Mouse (Mus musculus): ENCODE results near the gene Dpagt1. TPM values are rescaled to one million over a fixed set of nuclear protein-coding genes. Genes with fewer than 3 reads are reported as not detected.

Gene Dpagt1
- total and polyA plus RNA-seq, 3 experiments = 14.9 to 43.5 TPM; not detected in 1

GRCm38 (mm10) chr9:44336964-44337363 lies 11.1 kb downstream of the Dpagt1 start:
- Histone ChIP-seq H3K27ac (ENCODE audit: control insufficient read depth, low read depth, low read length) (no peak overlapping the region; the same call in 1 of the 2 replicates), H3K4me1 (ENCODE audit: control insufficient read depth in 1 of 2, insufficient read depth in 2 of 2, low read length in 2 of 2) (peaks cover 3 to 14% of the 10 kb centered on the region in 2 experiments; a peak in 3 of 4 replicates)
- DNase-seq (ENCODE audit: low read depth, low spot score) = peak; percentile 64

DNA sequence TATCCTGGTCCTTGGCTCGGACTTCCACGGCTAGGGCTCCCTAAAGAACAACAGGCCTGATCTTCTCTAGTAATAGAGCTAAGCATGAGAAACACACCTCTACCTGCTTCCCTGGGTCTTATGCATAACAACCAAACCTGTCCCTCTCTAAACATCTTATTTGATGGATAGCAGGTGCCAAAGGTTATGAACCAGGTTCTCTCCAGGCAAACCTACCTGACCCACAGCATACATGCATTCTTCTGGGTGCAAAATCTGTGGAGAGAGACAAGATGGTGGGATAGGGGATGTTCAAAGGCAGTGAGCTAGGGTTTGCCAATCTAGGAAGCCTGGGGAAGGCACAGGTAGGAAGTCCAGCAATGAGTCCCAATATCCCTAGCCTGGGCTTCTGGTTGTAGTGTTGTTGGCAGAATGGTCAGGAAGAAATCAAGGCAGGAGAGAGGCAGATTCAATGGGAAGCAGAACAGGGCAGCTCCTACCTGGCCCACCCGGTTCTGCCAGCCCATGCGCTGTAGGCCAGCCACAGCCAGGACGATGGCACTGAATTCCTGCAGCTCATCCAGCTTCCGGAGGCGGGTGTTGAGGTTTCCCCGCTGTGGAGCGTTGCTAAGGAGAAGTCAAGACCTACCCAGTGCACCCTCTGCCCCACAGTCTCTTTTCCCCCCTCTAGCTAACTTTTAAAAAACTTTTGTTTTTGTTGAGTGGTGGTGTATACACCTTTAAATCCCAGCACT lies 11.8 kb downstream of the Dpagt1 start:
- no peaks in the 10 kb centered on the region for H3K27me3 ChIP-seq (ENCODE audit: control insufficient read depth in 1 of 2, insufficient read depth in 2 of 2, low read length in 2 of 2)
- H3K4me3 ChIP-seq (ENCODE audit: control insufficient read depth in 1 of 2, insufficient read depth in 1 of 2, low read depth in 2 of 2, low read length in 2 of 2) = peak overlapping the region in 1 of 2 experiments; percentile 86; a peak in 2 of 4 replicates
- peaks cover 47% of the 10 kb centered on the region for H3K79me2 ChIP-seq (ENCODE audit: control insufficient read depth, insufficient read depth, low read length, poor library complexity)
- peak; percentile 55 for DNase-seq (ENCODE audit: low read depth, low spot score)
- peaks cover 0 to 23% of the 10 kb centered on the region in 2 experiments; a peak in 3 of 4 replicates for H3K36me3 ChIP-seq (ENCODE audit: control insufficient read depth in 1 of 2, insufficient read depth in 2 of 2, low read length in 2 of 2)
- no peak overlapping the region; the same call in 1 of the 2 replicates for H3K9ac ChIP-seq (ENCODE audit: control insufficient read depth, low read depth, low read length, poor library complexity, severe bottlenecking)
- H3K9me3 ChIP-seq (replicated peaks; ENCODE audit: insufficient read depth, low read length) = no peaks in the 10 kb centered on the region
- no peak for TF ChIP-seq BHLHE40 (IDR thresholded peaks at IDR 0.05; ENCODE audit: borderline replicate concordance, low read depth, low read length)
- peak; percentile 30; the same call in 1 of the 2 replicates for TF ChIP-seq SIN3A (IDR thresholded peaks at IDR 0.05; ENCODE audit: low read length)
- TF ChIP-seq ZKSCAN1 (IDR thresholded peaks at IDR 0.05; ENCODE audit: low read depth, low read length) = no peak
- no peak for TF ChIP-seq E2F4 (IDR thresholded peaks at IDR 0.05; ENCODE audit: borderline replicate concordance, low read depth, low read length)
- no peak for TF ChIP-seq MXI1 (IDR thresholded peaks at IDR 0.05; ENCODE audit: low read depth, low read length)
- TF ChIP-seq POLR2A (IDR thresholded peaks at IDR 0.05; ENCODE audit: control insufficient read depth in 1 of 2, insufficient read depth in 1 of 2, low read depth in 1 of 2, low read length in 2 of 2, poor library complexity in 1 of 2) = peak; percentile 8 to 27; a peak in 2 of 4 replicates
- peak; percentile 73 for TF ChIP-seq POLR2AphosphoS2 (IDR thresholded peaks at IDR 0.05; ENCODE audit: low read length)
- H3K27ac ChIP-seq (ENCODE audit: control insufficient read depth, low read depth, low read length) = no peak overlapping the region
- H3K4me1 ChIP-seq (ENCODE audit: control insufficient read depth in 1 of 2, insufficient read depth in 2 of 2, low read length in 2 of 2) = peaks cover 7 to 19% of the 10 kb centered on the region in 2 experiments

More at GRCm38 (mm10) chr9:44336964-44337363, 11.1 kb downstream of the Dpagt1 start:
- Histone ChIP-seq H3K27me3 (ENCODE audit: control insufficient read depth in 1 of 2, insufficient read depth in 2 of 2, low read length in 2 of 2) (no peaks in the 10 kb centered on the region), H3K36me3 (ENCODE audit: control insufficient read depth in 1 of 2, insufficient read depth in 2 of 2, low read length in 2 of 2) (peaks cover 0 to 18% of the 10 kb centered on the region in 2 experiments; a peak in 3 of 4 replicates), H3K79me2 (ENCODE audit: control insufficient read depth, insufficient read depth, low read length, poor library complexity) (peaks cover 42% of the 10 kb centered on the region), H3K9me3 (replicated peaks; ENCODE audit: insufficient read depth, low read length) (no peaks in the 10 kb centered on the region), H3K9ac (ENCODE audit: control insufficient read depth, low read depth, low read length, poor library complexity, severe bottlenecking) (peak overlapping the region; percentile 99), H3K4me3 (ENCODE audit: control insufficient read depth in 1 of 2, insufficient read depth in 1 of 2, low read depth in 2 of 2, low read length in 2 of 2) (peak overlapping the region; percentile 24 to 86)
- no peak for TF ChIP-seq HCFC1 (IDR thresholded peaks at IDR 0.05; ENCODE audit: low read depth, low read length)
- no peak for TF ChIP-seq E2F4 (IDR thresholded peaks at IDR 0.05; ENCODE audit: borderline replicate concordance, low read depth, low read length)
- no peak for TF ChIP-seq KAT2A (conservative IDR thresholded peaks at IDR 0.05; ENCODE audit: low read depth, low read length)
- 0 out of 2 replicates have a peak, but pooled peaks have one; percentile 20 for TF ChIP-seq NELFE (IDR thresholded peaks at IDR 0.05; ENCODE audit: low read depth, low read length)
- 0 out of 2 replicates have a peak, but pooled peaks have one; percentile 19 for TF ChIP-seq MAX (IDR thresholded peaks at IDR 0.05; ENCODE audit: low read length)
- peak in 1 of 2 experiments; percentile 13; a peak in 1 of 4 replicates for TF ChIP-seq POLR2A (IDR thresholded peaks at IDR 0.05; ENCODE audit: control insufficient read depth in 1 of 2, insufficient read depth in 1 of 2, low read depth in 1 of 2, low read length in 2 of 2, poor library complexity in 1 of 2)
- TF ChIP-seq POLR2AphosphoS2 (IDR thresholded peaks at IDR 0.05; ENCODE audit: low read length) = peak; percentile 51
- TF ChIP-seq RAD21 (IDR thresholded peaks at IDR 0.05; ENCODE audit: low read depth, low read length) = no peak
- no peak for TF ChIP-seq CHD2 (IDR thresholded peaks at IDR 0.05; ENCODE audit: low read length)
- no peak for TF ChIP-seq UBTF (IDR thresholded peaks at IDR 0.05; ENCODE audit: borderline replicate concordance, insufficient read depth, low read depth, low read length)
